Mouse (Mus musculus) olfactory bulb, adult 2 months (tissue): Measurements from ENCODE around the gene Creb3l4.

Experiments
- CTCF ChIP-seq: fragments of 200-500 bp; IDR thresholded peaks from 2 replicates; pipeline ENCODE4 v1.5.1; 2012; ENCODE audit warnings: low read depth, mild to moderate bottlenecking, low read length, moderate library complexity; ENCODE audit not compliant: insufficient read depth
- POLR2A ChIP-seq: fragments of 200-500 bp; IDR thresholded peaks from 2 replicates; pipeline ENCODE4 v1.6.1; 2012; ENCODE audit warnings: mild to moderate bottlenecking, low read depth, low read length, moderate library complexity; ENCODE audit not compliant: insufficient read depth

DNA sequence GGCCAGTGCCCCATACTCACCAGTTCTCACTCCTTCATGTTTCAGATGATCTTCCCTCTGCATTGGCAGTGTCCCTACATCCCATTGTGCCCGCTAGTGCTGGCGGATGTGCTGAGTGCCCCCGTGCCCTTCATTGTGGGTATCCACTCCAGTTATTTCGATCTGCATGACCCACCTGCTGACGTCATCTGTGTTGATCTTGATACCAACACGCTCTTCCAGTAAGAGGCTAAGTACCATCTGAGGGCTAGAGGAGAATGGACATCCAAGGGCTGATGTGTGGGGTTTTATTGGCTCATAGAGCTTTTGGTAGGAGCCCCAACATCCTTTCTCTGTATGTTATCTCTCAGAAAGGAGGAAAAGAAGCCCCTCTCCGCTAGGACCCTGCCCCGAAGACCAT lies 27.5 kb upstream of the Creb3l4 start:
- TF ChIP-seq CTCF: no peak
- TF ChIP-seq POLR2A: no peak
